Mouse (Mus musculus) testis, adult 2 months (tissue): ENCODE measurements around the gene Sbds. TPM values are rescaled to one million over a fixed set of nuclear protein-coding genes. Genes with fewer than 3 reads are reported as not detected.

ENCODE experiments used
- H3K27ac ChIP-seq: fragments of 200-500 bp; 2 replicates; pipeline ENCODE4 v1.5.1; 2012; ENCODE audit warnings: low read depth, low read length; ENCODE audit not compliant: control insufficient read depth, insufficient read depth
- H3K27me3 ChIP-seq: fragments of 200-500 bp; 2 replicates; pipeline ENCODE4 v1.6.1; 2012; ENCODE audit warnings: mild to moderate bottlenecking, low read length, moderate library complexity; ENCODE audit not compliant: control insufficient read depth, insufficient read depth
- H3K36me3 ChIP-seq: fragments of 200-500 bp; 2 replicates; pipeline ENCODE4 v1.6.1; 2012; ENCODE audit warnings: mild to moderate bottlenecking, low read length; ENCODE audit not compliant: control insufficient read depth, insufficient read depth
- H3K4me1 ChIP-seq: fragments of 200-500 bp; 2 replicates; pipeline ENCODE4 v1.6.1; 2012; ENCODE audit warnings: low read length; ENCODE audit not compliant: control insufficient read depth, insufficient read depth
- H3K4me3 ChIP-seq: fragments of 200-500 bp; 2 replicates; pipeline ENCODE4 v1.5.1; 2012; ENCODE audit warnings: low read depth, mild to moderate bottlenecking, low read length, moderate library complexity, mixed read lengths; ENCODE audit not compliant: control insufficient read depth
- CTCF ChIP-seq: fragments of 200-500 bp; IDR thresholded peaks from 2 replicates; pipeline ENCODE4 v1.5.1; 2012; ENCODE audit warnings: low read depth, mild to moderate bottlenecking, inconsistent platforms, low read length, moderate library complexity; ENCODE audit not compliant: control insufficient read depth, insufficient read depth, insufficient replicate concordance
- POLR2A ChIP-seq: fragments of 200-500 bp; IDR thresholded peaks from 2 replicates; pipeline ENCODE4 v1.6.1; 2012; ENCODE audit warnings: low read depth, mild to moderate bottlenecking, inconsistent platforms, low read length, moderate library complexity; ENCODE audit not compliant: control insufficient read depth
- polyA plus RNA-seq: library from polyadenylated mRNA; depleted of rRNA; stranded (reverse); fragments of >200 nt; gene quantifications from 2 replicates; pipeline ENCODE4 v1.2.3, GENCODE M21; 2012

Gene Sbds
- polyA plus RNA-seq, 1 experiment, result 52.2 TPM

GRCm38 (mm10) chr5:130239236-130239635 lies 16.1 kb downstream of the Sbds start:
- no peak for TF ChIP-seq POLR2A
- TF ChIP-seq CTCF, result no peak
- peaks cover 3% of the 10 kb centered on the region for H3K36me3 ChIP-seq
- no peaks in the 10 kb centered on the region for H3K27me3 ChIP-seq
- no peak overlapping the region for H3K4me3 ChIP-seq
- H3K27ac ChIP-seq, result no peak overlapping the region
- no peaks in the 10 kb centered on the region for H3K4me1 ChIP-seq

- Histone ChIP-seq H3K4me1 (no peaks in the 10 kb centered on the region; the same call in 1 of the 2 replicates), H3K27me3 (no peaks in the 10 kb centered on the region), H3K27ac (no peak overlapping the region), H3K36me3 (peaks cover 3% of the 10 kb centered on the region), H3K4me3 (no peak overlapping the region)
- TF ChIP-seq CTCF (no peak), POLR2A (no peak)
These were observed 19.0 kb downstream of the Sbds start for GRCm38 (mm10) chr5:130236302-130236701.

GRCm38 (mm10) chr5:130228120-130228519 lies 27.2 kb downstream of the Sbds start:
- Histone ChIP-seq H3K36me3 (peaks cover 2% of the 10 kb centered on the region; the same call in 1 of the 2 replicates), H3K27me3 (no peaks in the 10 kb centered on the region), H3K27ac (no peak overlapping the region; the same call in 1 of the 2 replicates), H3K4me1 (peaks cover 9% of the 10 kb centered on the region), H3K4me3 (no peak overlapping the region)
- no peak for TF ChIP-seq POLR2A

GRCm38 (mm10) chr5:130226790-130227189 lies 28.5 kb downstream of the Sbds start:
- Histone ChIP-seq H3K27ac (no peak overlapping the region), H3K36me3 (no peaks in the 10 kb centered on the region), H3K27me3 (no peaks in the 10 kb centered on the region), H3K4me3 (no peak overlapping the region; the same call in 1 of the 2 replicates), H3K4me1 (peaks cover 10% of the 10 kb centered on the region)
- TF ChIP-seq CTCF (no peak), POLR2A (no peak)

GRCm38 (mm10) chr5:130222146-130223004 lies 33.0 kb downstream of the Sbds start:
- TF ChIP-seq CTCF (peak; percentile 64; the same call in 1 of the 2 replicates), POLR2A (peak; percentile 69)
- H3K27ac ChIP-seq, result peak overlapping the region; percentile 76
- peaks cover 9% of the 10 kb centered on the region for H3K4me1 ChIP-seq
- no peaks in the 10 kb centered on the region for H3K36me3 ChIP-seq
- H3K27me3 ChIP-seq, result no peaks in the 10 kb centered on the region
- H3K4me3 ChIP-seq, result peak overlapping the region; percentile 94

- TF ChIP-seq CTCF (no peak), POLR2A (no peak)
- H3K4me1 ChIP-seq, result peaks cover 11% of the 10 kb centered on the region
- H3K27ac ChIP-seq, result peak overlapping the region; percentile 29
- H3K4me3 ChIP-seq, result peak overlapping the region; percentile 94
- H3K36me3 ChIP-seq, result no peaks in the 10 kb centered on the region
- no peaks in the 10 kb centered on the region for H3K27me3 ChIP-seq
These were observed 33.6 kb downstream of the Sbds start for GRCm38 (mm10) chr5:130221760-130222145.

- Histone ChIP-seq H3K27me3 (no peaks in the 10 kb centered on the region), H3K36me3 (no peaks in the 10 kb centered on the region), H3K27ac (no peak overlapping the region), H3K4me3 (no peak overlapping the region), H3K4me1 (peaks cover 12% of the 10 kb centered on the region)
- no peak for TF ChIP-seq POLR2A
- TF ChIP-seq CTCF, result no peak
These were observed 34.0 kb downstream of the Sbds start for GRCm38 (mm10) chr5:130221316-130221715.
